Mouse (Mus musculus): ENCODE results near the gene Otogl.

DNA sequence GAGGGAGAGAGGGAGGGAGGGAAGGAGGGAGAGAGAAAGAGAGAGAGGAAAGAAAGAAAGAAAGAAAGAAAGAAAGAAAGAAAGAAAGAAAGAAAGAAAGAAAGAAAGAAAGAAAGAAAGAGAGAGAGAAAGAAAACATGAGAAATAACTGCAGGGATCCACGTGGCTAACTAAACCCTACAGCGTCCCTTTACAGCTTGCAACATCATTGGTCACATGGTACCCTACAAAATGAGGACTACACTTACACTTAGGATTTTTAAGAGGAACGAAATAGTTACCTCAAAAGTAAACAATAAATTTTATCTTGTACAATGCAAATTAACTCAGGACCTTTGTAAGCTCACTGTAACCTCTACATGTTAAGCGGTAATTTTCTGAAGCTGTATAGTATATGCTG, 15.8 kb downstream of the Otogl start:
- TF ChIP-seq CTCF (conservative IDR thresholded peaks at IDR 0.05; ENCODE audit: insufficient read depth, insufficient read length, low read depth, low read length) (no peak), POLR2A (IDR thresholded peaks at IDR 0.05; ENCODE audit: low read depth, low read length) (no peak)

Measured in kidney, adult 2 months (tissue).